Mouse (Mus musculus) heart, postnatal 36 days (tissue): ENCODE data around the gene Syde2. TPM values are rescaled to one million over a fixed set of nuclear protein-coding genes. Genes with fewer than 3 reads are reported as not detected.
"Not testable (repeated sequence)": the region's sequence is repeated elsewhere in the genome, so short reads cannot be mapped to it uniquely, and the experiment has no call there.

Experiments
- DNase-seq, 2 experiments: peaks; one replicate each; pipeline ENCODE4 v3.0.0; 2021 to 2022
- intact Hi-C: fragments of 180-260 bp; cut with DNase I; formaldehyde crosslinking; loops from one replicate; pipeline ENCODE4 v1.15.1; 2025
- total RNA-seq, 2 experiments: library from RNA; stranded (reverse); gene quantifications; 2 replicates each; pipeline ENCODE4 v1.2.3; 2021

The Syde2 gene
- total RNA-seq, 2 experiments from 2014 or later: 13.8 to 18.6 TPM

- intact Hi-C loops: loop anchor here (2.0 to 5.0 kb wide), 2 partner anchors 25 to 38 kb away; no protein-coding TSS in a partner anchor
- peak; percentile 17 to 42 for DNase-seq
Observed at GRCm38 (mm10) chr3:145964018-145964387, 23.7 kb upstream of the Syde2 start.

- intact Hi-C loops: loop anchor here (2.0 to 5.0 kb wide), 2 partner anchors 24 to 38 kb away; no protein-coding TSS in a partner anchor
- peak; percentile 53 to 57 for DNase-seq
Observed at GRCm38 (mm10) chr3:145964473-145964872, 23.2 kb upstream of the Syde2 start.

- not testable (repeated sequence) for DNase-seq
- intact Hi-C loops: loop anchor here (2.0 kb wide), 1 partner anchor 23 kb away; no protein-coding TSS in a partner anchor
Observed at GRCm38 (mm10) chr3:145965583-145965982, 22.1 kb upstream of the Syde2 start.

GRCm38 (mm10) chr3:145966806-145967205 lies 20.9 kb upstream of the Syde2 start:
- DNase-seq: no peak
- intact Hi-C loops: no loop called here

GRCm38 (mm10) chr3:145969031-145969501 lies 18.6 kb upstream of the Syde2 start:
- DNase-seq: no peak
- intact Hi-C loops: no loop called here

GRCm38 (mm10) chr3:145971501-145971900 lies 16.2 kb upstream of the Syde2 start:
- intact Hi-C loops: no loop called here
- DNase-seq: no peak

GRCm38 (mm10) chr3:145974986-145975385 lies 12.7 kb upstream of the Syde2 start:
- intact Hi-C loops: no loop called here
- DNase-seq: no peak

- DNase-seq: no peak
- intact Hi-C loops: loop anchor here (5.0 kb wide), 1 partner anchor 33 kb away; no protein-coding TSS in a partner anchor
Observed at GRCm38 (mm10) chr3:145985333-145985925, 2.2 kb upstream of the Syde2 start.

GRCm38 (mm10) chr3:145986317-145987001 lies 1.2 kb upstream of the Syde2 start:
- intact Hi-C loops: loop anchor here (5.0 kb wide), 1 partner anchor 34 kb away; no protein-coding TSS in a partner anchor
- no peak for DNase-seq

- peak; percentile 80 to 86 for DNase-seq
- intact Hi-C loops: loop anchor here (2.0 to 5.0 kb wide), 2 partner anchors 23 to 36 kb away; no protein-coding TSS in a partner anchor
Observed at GRCm38 (mm10) chr3:145987970-145988683, 457 bp downstream of the Syde2 start.

GRCm38 (mm10) chr3:145988684-145989575 lies 1.3 kb downstream of the Syde2 start:
- DNase-seq: no peak
- intact Hi-C loops: loop anchor here (2.0 to 5.0 kb wide), 2 partner anchors 24 to 37 kb away; no protein-coding TSS in a partner anchor

- intact Hi-C loops: loop anchor here (2.0 to 5.0 kb wide), 2 partner anchors 25 to 37 kb away; no protein-coding TSS in a partner anchor
- DNase-seq: no peak
Observed at GRCm38 (mm10) chr3:145989576-145990081, 2.0 kb downstream of the Syde2 start.

- DNase-seq: no peak
- intact Hi-C loops: no loop called here
Observed at GRCm38 (mm10) chr3:145991130-145991529, 3.5 kb downstream of the Syde2 start.

GRCm38 (mm10) chr3:145991976-145992730 lies 4.5 kb downstream of the Syde2 start:
- intact Hi-C loops: no loop called here
- no peak for DNase-seq

GRCm38 (mm10) chr3:145992796-145993195 lies 5.1 kb downstream of the Syde2 start:
- DNase-seq: peak; percentile 40 to 65
- intact Hi-C loops: no loop called here

GRCm38 (mm10) chr3:145993481-145994201 lies 6.0 kb downstream of the Syde2 start:
- no peak for DNase-seq
- intact Hi-C loops: no loop called here

GRCm38 (mm10) chr3:145995489-145995888 lies 7.8 kb downstream of the Syde2 start:
- DNase-seq: peak in 1 of 2 experiments; percentile 38
- intact Hi-C loops: no loop called here

GRCm38 (mm10) chr3:145996539-145996938 lies 8.9 kb downstream of the Syde2 start:
- intact Hi-C loops, DNase-seq: not testable (repeated sequence)
